Mouse (Mus musculus): Measurements from ENCODE around the gene Pex3.

DNA sequence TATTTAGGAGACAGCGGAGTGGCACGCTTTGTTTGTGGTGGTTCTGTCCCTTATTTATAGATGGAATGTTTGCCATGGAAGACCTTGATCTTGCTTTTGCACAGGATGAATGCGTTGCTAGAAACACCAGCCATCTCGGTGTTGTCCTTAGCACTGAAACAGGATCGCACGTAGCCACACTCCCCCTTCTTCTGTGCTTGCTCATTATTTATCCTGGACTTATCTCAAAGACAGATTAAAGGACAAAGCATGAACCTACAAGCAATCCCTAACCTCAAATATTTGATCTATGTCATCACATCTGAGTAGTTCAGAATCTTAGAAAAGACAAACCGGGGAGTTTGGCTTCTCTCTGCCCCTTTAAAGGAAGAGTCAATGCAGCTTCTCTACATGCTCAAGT, 24.2 kb upstream of the Pex3 start:
- TF ChIP-seq TAL1 (IDR thresholded peaks at IDR 0.05; ENCODE audit: low read length) (no peak), GATA1 (IDR thresholded peaks at IDR 0.05; ENCODE audit: low read length) (no peak)

Data from erythroblast, embryonic 14.5 days (primary cell).